In the genomic region with DNA sequence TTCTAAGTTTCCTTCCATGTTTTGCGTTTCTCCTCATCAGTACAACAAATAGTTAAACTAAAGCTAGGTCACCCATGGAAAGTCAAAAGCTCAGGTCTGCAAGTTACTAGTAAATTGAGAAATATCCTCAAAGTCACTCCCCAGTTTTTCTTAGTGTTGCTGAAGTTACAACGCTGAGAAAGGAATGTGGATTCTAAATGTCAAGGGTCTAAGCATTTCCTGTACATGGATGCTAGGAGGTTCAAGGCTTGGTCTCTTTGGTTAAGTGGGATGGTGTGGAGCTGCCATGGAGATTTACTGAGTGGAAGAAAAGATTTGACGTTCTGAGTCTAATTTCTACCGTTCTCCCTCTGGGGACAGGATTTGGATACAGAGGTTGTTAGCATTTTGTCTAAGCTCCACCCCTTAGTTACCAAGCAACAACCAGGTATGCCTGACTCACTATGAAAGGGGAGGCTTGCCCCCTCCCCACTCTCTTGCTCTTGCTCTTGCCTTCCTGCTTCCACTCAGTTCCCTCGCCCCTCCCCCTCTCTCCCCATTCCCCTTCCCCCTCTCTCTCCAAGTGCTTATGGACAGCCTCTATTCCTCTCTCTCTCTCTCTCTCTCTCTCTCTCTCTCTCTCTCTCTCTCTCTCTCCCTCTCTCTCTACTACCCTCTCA, we compare ENCODE assay signal across 8 mouse cellular contexts. TPM values are rescaled to one million over a fixed set of nuclear protein-coding genes. Genes with fewer than 3 reads are reported as not detected.
DNase-seq lines count a peak whose midpoint lies in the region; ATAC-seq and TF ChIP-seq lines count a peak whose summit lies in the region.
"Had no signal": no experiment of that assay in that cellular context is flagged by ENCODE, and none has a peak within 500 bp of the region (broad histone marks: within the 10 kb centered on the region; RNA-seq: fewer than 3 reads in every experiment).

No protein-coding gene starts in this region.

- no peaks in the 10 kb centered on the region for H3K27me3 ChIP-seq in hindbrain, postnatal 0 days (ENCODE audit: insufficient read depth, low read length)

- H3K9ac ChIP-seq in hindbrain, postnatal 0 days (replicated peaks; ENCODE audit: low read length): no peak overlapping the region

- H3K9me3 ChIP-seq in hindbrain, postnatal 0 days (ENCODE audit: low read length): no peaks in the 10 kb centered on the region

- H3K36me3 ChIP-seq in hindbrain, postnatal 0 days (ENCODE audit: insufficient read depth, low read length): no peaks in the 10 kb centered on the region

- no peak overlapping the region for H3K4me3 ChIP-seq in hindbrain, postnatal 0 days (ENCODE audit: low read length)

- TF ChIP-seq POLR2A in brain, embryonic 14.5 days (IDR thresholded peaks at IDR 0.05; ENCODE audit: borderline replicate concordance, extremely low read depth, insufficient read depth, insufficient read length, poor library complexity, severe bottlenecking): no peak

- 0 out of 2 replicates have a peak, but pooled peaks have one; percentile 18 for ATAC-seq in hindbrain, postnatal 0 days

- H3K27ac ChIP-seq in hindbrain, postnatal 0 days: no peak overlapping the region

- H3K4me1 ChIP-seq in hindbrain, postnatal 0 days (ENCODE audit: insufficient read depth, low read length): no peaks in the 10 kb centered on the region

- WGBS in hindbrain, postnatal 0 days: 22% methylated on average over 5 of the region's 5 CpGs

- TF ChIP-seq CTCF in brain, embryonic 14.5 days (IDR thresholded peaks at IDR 0.05; ENCODE audit: borderline replicate concordance, extremely low read depth, insufficient read depth, insufficient read length): no peak
- TF ChIP-seq CTCF in hindbrain, postnatal 0 days (IDR thresholded peaks at IDR 0.05; ENCODE audit: low read depth): no peak

- DNase-seq in kidney, postnatal 10 days: peak; percentile 34
- DNase-seq in kidney, adult 9 months: no peak
- peak; percentile 89 for DNase-seq in ES-CJ7 (ENCODE audit: low read depth, low spot score)
- peak; percentile 27 for DNase-seq in brain, embryonic 14.5 days (ENCODE audit: low read depth)
- DNase-seq in hindbrain, postnatal 0 days (ENCODE audit: low spot score): no peak
- no peak for DNase-seq in spleen, postnatal 36 days (ENCODE audit: low spot score in 2 of 2)
- DNase-seq in layer of hippocampus, postnatal 14 days (ENCODE audit: low spot score in 2 of 2): no peak
- DNase-seq: lung, adult 2 months had no signal

- no peak overlapping the region for H3K4me2 ChIP-seq in hindbrain, postnatal 0 days (ENCODE audit: low read depth, low read length)

RNA-seq across cellular contexts. Expression of a gene that starts 36.3 kb away (rescaled TPM):
- 48.8 and 50.2 TPM in 2 replicates for polyA plus RNA-seq in brain, embryonic 14.5 days (2012; rRNA removed)
- total RNA-seq in hindbrain, postnatal 0 days (2014; rRNA removed): 9.5 and 21.9 TPM in 2 replicates
- polyA plus RNA-seq in hindbrain, postnatal 0 days (2015; fragmentation: Nextera tagmentation; extraction: Ambion mirVana): 20.6 and 23.2 TPM in 2 replicates
- total RNA-seq in layer of hippocampus, postnatal 14 days (2021): 10 to 100 TPM; 31.2 to 33.3 TPM

Comparison
In these comparisons a context has a peak if more than half of its experiments do, and no peak if none do; other contexts are left out.
1. DNase-seq: peak in kidney, postnatal 10 days (single experiment), ES-CJ7 (single experiment) and brain, embryonic 14.5 days (single experiment); none in kidney, adult 9 months (single experiment), hindbrain, postnatal 0 days (single experiment), spleen, postnatal 36 days (0 of 2) and layer of hippocampus, postnatal 14 days (0 of 2).